Mouse (Mus musculus) lung, adult 2 months (tissue): ENCODE results near the gene 1600002K03Rik. TPM values are rescaled to one million over a fixed set of nuclear protein-coding genes. Genes with fewer than 3 reads are reported as not detected.

ENCODE experiments used
- DNase-seq: peaks from one replicate; pipeline ENCODE4 v3.0.0; 2022
- H3K4me1 ChIP-seq: fragments of 200-500 bp; 2 replicates; pipeline ENCODE4 v1.6.1; 2011; ENCODE audit warnings: low read length; ENCODE audit not compliant: control insufficient read depth, insufficient read depth
- H3K4me3 ChIP-seq: fragments of 200-500 bp; replicated peaks from 2 replicates; pipeline ENCODE3; 2011; ENCODE audit warnings: low read depth, mild to moderate bottlenecking, control low read depth, low read length; ENCODE audit errors: extremely low read depth
- CTCF ChIP-seq: fragments of 200-500 bp; IDR thresholded peaks from 2 replicates; pipeline ENCODE4 v1.5.1; 2011; ENCODE audit warnings: mild to moderate bottlenecking, low read length, control low read depth; ENCODE audit not compliant: insufficient read depth
- POLR2A ChIP-seq: fragments of 200-500 bp; IDR thresholded peaks from 2 replicates; pipeline ENCODE4 v1.6.1; 2011; ENCODE audit warnings: low read depth, mild to moderate bottlenecking, control low read depth, low read length, borderline replicate concordance; ENCODE audit errors: extremely low read depth
- whole genome bisulfite sequencing: fragments of 180-500 bp; shearing (Covaris S2); methylation state at CpG from one replicate; pipeline ENCODE4 v1.1.7; 2018; 5-methylcytosine and 5-hydroxymethylcytosine counted together
- polyA plus RNA-seq: library from polyadenylated mRNA; depleted of rRNA; stranded (reverse); fragments of >200 nt; gene quantifications from 2 replicates; pipeline ENCODE4 v1.2.3, GENCODE M21; 2012

Gene 1600002K03Rik
- polyA plus RNA-seq, 1 experiment, result 11.2 TPM

GRCm38 (mm10) chr10:80135641-80136040 lies 37.1 kb upstream of the 1600002K03Rik start:
- TF ChIP-seq CTCF, result no peak
- TF ChIP-seq POLR2A, result no peak
- H3K4me3 ChIP-seq, result no peak overlapping the region
- H3K4me1 ChIP-seq, result peaks cover 4% of the 10 kb centered on the region; the same call in 1 of the 2 replicates
- 100% methylated on average over 1 of the region's 1 CpGs for WGBS
- DNase-seq, result no peak

GRCm38 (mm10) chr10:80136179-80136951 lies 36.4 kb upstream of the 1600002K03Rik start:
- TF ChIP-seq CTCF, result no peak
- TF ChIP-seq POLR2A, result no peak
- Histone ChIP-seq H3K4me1 (peaks cover 4% of the 10 kb centered on the region; the same call in 1 of the 2 replicates), H3K4me3 (peak overlapping the region; percentile 16)
- 34% methylated on average over 47 of the region's 49 CpGs for WGBS
- DNase-seq, result no peak

GRCm38 (mm10) chr10:80136952-80137625 lies 35.7 kb upstream of the 1600002K03Rik start:
- H3K4me3 ChIP-seq, result peak overlapping the region; percentile 16
- peak; percentile 51 for DNase-seq
- 14% methylated on average over 29 of the region's 29 CpGs for WGBS
- peaks cover 4% of the 10 kb centered on the region; the same call in 1 of the 2 replicates for H3K4me1 ChIP-seq
- TF ChIP-seq CTCF (no peak), POLR2A (peak; percentile 34; the same call in 1 of the 2 replicates)

- DNase-seq, result no peak
- H3K4me3 ChIP-seq, result peak overlapping the region; percentile 26
- H3K4me1 ChIP-seq, result peaks cover 7% of the 10 kb centered on the region
- no peak for TF ChIP-seq POLR2A
- no peak for TF ChIP-seq CTCF
- WGBS, result 9% methylated on average over 32 of the region's 33 CpGs
These were observed 34.9 kb upstream of the 1600002K03Rik start for GRCm38 (mm10) chr10:80137626-80138552.

GRCm38 (mm10) chr10:80138553-80139438 lies 33.9 kb upstream of the 1600002K03Rik start, which contains the start of gene Atp5d:
Atp5d (plus strand) TSS chr10:80138632.
- peaks cover 9% of the 10 kb centered on the region for H3K4me1 ChIP-seq
- TF ChIP-seq POLR2A (0 out of 2 replicates have a peak, but pooled peaks have one; percentile 17), CTCF (no peak)
- under 1% methylated on average over 79 of the region's 94 CpGs for WGBS
- H3K4me3 ChIP-seq, result peak within 1 kb of the TSS; percentile 64
- DNase-seq, result peak; percentile 69

GRCm38 (mm10) chr10:80139439-80139775 lies 33.3 kb upstream of the 1600002K03Rik start:
- no peak for DNase-seq
- peaks cover 9% of the 10 kb centered on the region for H3K4me1 ChIP-seq
- WGBS, result under 1% methylated on average over 10 of the region's 10 CpGs
- TF ChIP-seq POLR2A (no peak), CTCF (no peak)
- peak overlapping the region; percentile 64 for H3K4me3 ChIP-seq

GRCm38 (mm10) chr10:80139975-80140665 lies 32.6 kb upstream of the 1600002K03Rik start:
- H3K4me1 ChIP-seq, result peaks cover 9% of the 10 kb centered on the region

GRCm38 (mm10) chr10:80140666-80141035 lies 32.1 kb upstream of the 1600002K03Rik start, which contains the start of gene Cbarp:
Cbarp (minus strand) TSS chr10:80140835.
- peaks cover 9% of the 10 kb centered on the region for H3K4me1 ChIP-seq
- no peak for DNase-seq
- 68% methylated on average over 10 of the region's 10 CpGs for WGBS
- peak within 1 kb of the TSS; percentile 59 for H3K4me3 ChIP-seq
- TF ChIP-seq CTCF (no peak), POLR2A (no peak)

More at GRCm38 (mm10) chr10:80139975-80140665, 32.6 kb upstream of the 1600002K03Rik start:
- TF ChIP-seq CTCF (no peak), POLR2A (no peak)
- DNase-seq, result no peak
- WGBS, result 77% methylated on average over 11 of the region's 11 CpGs
- H3K4me3 ChIP-seq, result no peak overlapping the region
